Mouse (Mus musculus): ENCODE results near the gene Btnl10. TPM values are rescaled to one million over a fixed set of nuclear protein-coding genes. Genes with fewer than 3 reads are reported as not detected.

Btnl10 gene
- polyA plus RNA-seq, 1 experiment = 0.04 TPM

DNA sequence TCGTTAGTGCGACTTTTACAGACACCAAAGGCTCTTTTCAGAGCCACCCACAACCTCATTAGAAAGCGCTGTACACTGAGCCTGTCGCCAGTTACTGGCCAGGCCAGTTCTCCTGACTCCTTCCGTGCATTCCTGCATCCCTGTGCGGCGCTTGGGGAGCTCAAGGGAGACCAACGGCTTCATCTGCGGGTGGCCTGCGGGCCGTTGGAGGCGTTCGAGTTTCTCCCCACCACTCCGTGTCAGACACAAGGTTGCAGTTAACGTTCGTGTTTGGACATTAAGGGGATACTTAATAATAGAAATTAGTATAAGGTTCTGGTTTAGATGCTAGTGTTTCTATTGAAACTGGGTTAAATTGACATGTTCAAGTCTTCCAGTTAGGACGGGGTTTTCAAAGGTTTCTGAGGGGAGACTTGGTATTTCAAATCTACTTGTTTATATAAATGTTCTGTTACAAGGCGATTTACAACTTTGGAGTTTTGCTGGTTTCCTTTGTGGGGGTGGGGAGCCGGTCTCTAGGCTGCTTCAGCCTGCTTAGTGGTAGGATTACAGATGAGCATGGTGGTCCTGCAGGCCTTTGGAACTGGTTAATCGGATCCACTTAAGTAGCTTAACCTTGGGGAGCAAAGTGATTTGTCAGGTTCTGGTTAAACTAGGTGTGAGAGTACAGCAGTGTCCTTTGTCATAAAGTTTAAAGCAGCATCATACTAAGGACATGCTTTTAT lies 37.6 kb downstream of the Btnl10 start:
- Histone ChIP-seq H3K4me1 (ENCODE audit: control insufficient read depth, insufficient read depth, low read length) (peaks cover 4% of the 10 kb centered on the region), H3K4me3 (replicated peaks; ENCODE audit: extremely low read depth, low read depth, low read length) (peak overlapping the region; percentile 90)
- DNase-seq = no peak
- TF ChIP-seq CTCF (IDR thresholded peaks at IDR 0.05; ENCODE audit: insufficient read depth, low read length) (no peak), POLR2A (IDR thresholded peaks at IDR 0.05; ENCODE audit: borderline replicate concordance, extremely low read depth, low read depth, low read length) (no peak)
- 1% methylated on average over 20 of the region's 20 CpGs for WGBS

DNA sequence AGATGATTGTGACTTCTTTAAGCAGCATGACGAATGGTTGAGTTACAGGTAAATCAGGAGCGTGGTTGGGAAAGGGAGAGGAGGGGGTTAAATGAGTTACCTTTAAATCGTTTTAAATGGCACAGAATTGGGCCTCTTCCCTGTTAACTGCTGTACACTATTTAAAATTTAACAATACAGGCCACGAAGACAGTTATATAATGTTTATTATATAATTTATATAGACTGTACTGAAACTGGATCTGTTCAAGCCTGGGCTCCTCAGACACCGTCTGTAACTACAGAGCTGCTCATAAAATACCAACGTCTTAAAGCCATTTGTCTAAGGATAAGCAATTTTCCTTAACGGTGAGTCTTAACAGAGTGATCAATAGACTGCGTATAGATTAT lies 38.2 kb downstream of the Btnl10 start:
- no peak for DNase-seq
- TF ChIP-seq POLR2A (IDR thresholded peaks at IDR 0.05; ENCODE audit: borderline replicate concordance, extremely low read depth, low read depth, low read length) (no peak), CTCF (IDR thresholded peaks at IDR 0.05; ENCODE audit: insufficient read depth, low read length) (no peak)
- WGBS = 21% methylated on average over 8 of the region's 8 CpGs
- Histone ChIP-seq H3K4me1 (ENCODE audit: control insufficient read depth, insufficient read depth, low read length) (peaks cover 4% of the 10 kb centered on the region), H3K4me3 (replicated peaks; ENCODE audit: extremely low read depth, low read depth, low read length) (peak overlapping the region; percentile 90)

DNA sequence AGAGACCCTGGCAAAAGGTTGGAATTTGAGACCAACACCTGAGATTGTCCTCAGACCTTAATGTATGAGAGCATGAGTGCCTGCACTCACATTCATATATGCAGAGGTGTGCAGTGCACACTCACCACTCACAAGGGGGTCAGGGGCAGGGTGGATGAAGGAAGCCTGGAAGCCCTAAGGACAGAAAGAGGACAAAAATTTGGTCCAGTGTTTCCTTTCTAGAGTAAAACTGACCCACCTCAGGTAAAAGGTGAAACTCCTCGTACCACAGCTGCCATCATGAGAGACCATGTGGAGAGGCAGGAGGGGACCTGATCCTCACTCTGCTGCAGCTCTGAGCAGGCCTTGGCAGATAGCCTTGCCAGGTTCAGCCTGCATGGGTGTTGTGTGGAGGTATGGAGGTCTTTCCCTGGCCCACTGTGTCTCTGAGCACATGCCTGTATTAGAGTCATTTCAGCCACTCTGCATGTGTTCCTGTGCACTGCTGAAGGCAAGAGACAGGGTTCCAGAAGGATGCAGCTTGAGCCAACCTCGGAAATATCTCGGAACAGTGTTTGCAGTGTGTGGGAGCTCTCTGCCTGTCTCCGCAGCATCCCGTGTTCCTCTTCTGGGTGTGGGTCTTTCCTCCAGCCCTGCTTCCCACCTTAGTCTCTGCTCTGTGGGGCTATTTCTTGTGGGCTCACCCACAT lies 39.7 kb downstream of the Btnl10 start:
- DNase-seq = no peak
- WGBS = 81% methylated on average over 5 of the region's 5 CpGs
- Histone ChIP-seq H3K4me1 (ENCODE audit: control insufficient read depth, insufficient read depth, low read length) (peaks cover 4% of the 10 kb centered on the region), H3K4me3 (replicated peaks; ENCODE audit: extremely low read depth, low read depth, low read length) (no peak overlapping the region)
- TF ChIP-seq POLR2A (IDR thresholded peaks at IDR 0.05; ENCODE audit: borderline replicate concordance, extremely low read depth, low read depth, low read length) (no peak; the same call in 1 of the 2 replicates), CTCF (IDR thresholded peaks at IDR 0.05; ENCODE audit: insufficient read depth, low read length) (no peak)

DNA sequence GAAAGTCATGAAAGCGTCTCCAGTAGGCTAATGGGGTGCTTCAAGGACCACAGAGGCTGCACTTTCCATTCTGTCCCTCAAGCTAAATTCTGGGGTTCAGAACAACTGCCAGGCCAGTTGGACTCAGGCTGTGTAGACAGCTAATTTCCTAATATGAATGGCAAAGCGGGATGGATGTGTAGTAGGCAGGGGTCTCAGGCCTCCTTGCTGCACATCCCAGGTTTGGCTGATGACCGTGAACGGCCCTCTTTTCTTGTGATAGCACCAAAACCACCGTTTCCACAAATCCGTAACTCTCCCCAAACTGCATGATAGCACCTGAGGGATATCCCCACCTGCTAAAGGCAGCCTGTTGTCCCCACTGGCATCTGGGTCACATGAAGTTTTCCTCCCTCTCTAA lies 40.8 kb downstream of the Btnl10 start:
- no peak for DNase-seq
- 92% methylated on average over 6 of the region's 6 CpGs for WGBS
- Histone ChIP-seq H3K4me1 (ENCODE audit: control insufficient read depth, insufficient read depth, low read length) (peaks cover 4% of the 10 kb centered on the region), H3K4me3 (replicated peaks; ENCODE audit: extremely low read depth, low read depth, low read length) (no peak overlapping the region)
- TF ChIP-seq CTCF (IDR thresholded peaks at IDR 0.05; ENCODE audit: insufficient read depth, low read length) (no peak), POLR2A (IDR thresholded peaks at IDR 0.05; ENCODE audit: borderline replicate concordance, extremely low read depth, low read depth, low read length) (no peak)

DNA sequence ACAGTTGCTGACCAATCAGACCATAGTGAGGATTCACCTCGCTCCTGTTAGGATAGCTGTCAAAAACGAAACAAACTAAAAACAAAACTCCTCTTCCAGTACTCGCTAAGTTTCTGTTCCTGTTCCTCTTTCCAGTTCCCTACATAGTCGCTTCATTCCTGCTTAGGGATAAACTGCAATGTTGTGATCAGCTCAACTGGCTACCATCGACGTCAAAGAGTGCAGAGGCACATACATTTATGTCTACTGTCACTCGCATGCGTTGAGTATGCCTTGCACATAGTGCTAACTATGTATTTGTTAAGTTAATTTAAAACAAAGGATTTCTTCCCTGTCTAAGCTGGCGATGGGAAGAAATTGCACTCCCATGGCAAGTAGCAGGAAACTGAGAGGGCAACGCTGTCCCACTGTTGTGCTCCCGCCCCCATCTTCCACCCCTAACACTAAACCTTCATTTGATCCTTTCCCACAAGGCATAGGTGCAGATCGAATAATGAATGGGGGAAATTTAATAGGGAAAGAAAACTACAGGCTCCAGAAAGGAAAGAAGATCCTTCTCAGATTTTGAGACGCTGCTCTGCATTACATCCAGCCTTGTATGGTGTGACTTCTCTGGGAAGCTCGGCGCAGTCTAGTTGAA lies 41.6 kb downstream of the Btnl10 start:
- WGBS = 41% methylated on average over 15 of the region's 15 CpGs
- TF ChIP-seq CTCF (IDR thresholded peaks at IDR 0.05; ENCODE audit: insufficient read depth, low read length) (no peak), POLR2A (IDR thresholded peaks at IDR 0.05; ENCODE audit: borderline replicate concordance, extremely low read depth, low read depth, low read length) (no peak)
- no peak for DNase-seq
- no peak overlapping the region for H3K4me3 ChIP-seq (replicated peaks; ENCODE audit: extremely low read depth, low read depth, low read length)
- peaks cover 4% of the 10 kb centered on the region for H3K4me1 ChIP-seq (ENCODE audit: control insufficient read depth, insufficient read depth, low read length)

DNA sequence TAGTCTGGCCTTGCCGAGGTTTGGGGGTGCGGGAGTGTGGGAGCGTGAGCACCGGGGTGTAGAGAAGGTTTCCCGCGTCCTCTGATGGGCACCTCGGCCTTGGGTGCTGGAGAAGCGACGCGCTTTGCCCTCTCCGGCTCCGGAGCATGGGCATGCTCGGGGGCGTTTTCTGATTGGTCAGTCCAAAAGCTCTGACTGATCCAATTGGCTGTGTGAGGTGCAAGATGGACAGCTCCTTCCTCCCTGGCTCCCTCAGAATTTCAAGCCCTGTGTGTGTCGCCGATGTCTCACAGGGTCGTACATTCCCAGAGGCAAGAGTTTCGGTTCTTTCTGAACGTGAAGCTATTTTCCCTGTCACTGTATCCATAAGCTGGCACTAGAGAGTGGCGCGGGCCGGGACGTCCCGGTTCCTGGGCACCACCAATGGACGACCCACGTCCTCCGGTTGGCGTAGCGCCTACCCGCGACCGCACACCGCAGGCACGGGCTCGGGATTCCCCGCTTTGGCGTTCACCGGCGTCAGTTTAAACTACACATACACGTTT lies 42.3 kb downstream of the Btnl10 start:
- H3K4me1 ChIP-seq (ENCODE audit: control insufficient read depth, insufficient read depth, low read length) = peaks cover 4% of the 10 kb centered on the region
- DNase-seq = peak; percentile 79
- no peak; the same call in 1 of the 2 replicates for TF ChIP-seq POLR2A (IDR thresholded peaks at IDR 0.05; ENCODE audit: borderline replicate concordance, extremely low read depth, low read depth, low read length)
- TF ChIP-seq CTCF (IDR thresholded peaks at IDR 0.05; ENCODE audit: insufficient read depth, low read length) = no peak
- H3K4me3 ChIP-seq (replicated peaks; ENCODE audit: extremely low read depth, low read depth, low read length) = peak overlapping the region; percentile 60
- 21% methylated on average over 40 of the region's 40 CpGs for WGBS

DNA sequence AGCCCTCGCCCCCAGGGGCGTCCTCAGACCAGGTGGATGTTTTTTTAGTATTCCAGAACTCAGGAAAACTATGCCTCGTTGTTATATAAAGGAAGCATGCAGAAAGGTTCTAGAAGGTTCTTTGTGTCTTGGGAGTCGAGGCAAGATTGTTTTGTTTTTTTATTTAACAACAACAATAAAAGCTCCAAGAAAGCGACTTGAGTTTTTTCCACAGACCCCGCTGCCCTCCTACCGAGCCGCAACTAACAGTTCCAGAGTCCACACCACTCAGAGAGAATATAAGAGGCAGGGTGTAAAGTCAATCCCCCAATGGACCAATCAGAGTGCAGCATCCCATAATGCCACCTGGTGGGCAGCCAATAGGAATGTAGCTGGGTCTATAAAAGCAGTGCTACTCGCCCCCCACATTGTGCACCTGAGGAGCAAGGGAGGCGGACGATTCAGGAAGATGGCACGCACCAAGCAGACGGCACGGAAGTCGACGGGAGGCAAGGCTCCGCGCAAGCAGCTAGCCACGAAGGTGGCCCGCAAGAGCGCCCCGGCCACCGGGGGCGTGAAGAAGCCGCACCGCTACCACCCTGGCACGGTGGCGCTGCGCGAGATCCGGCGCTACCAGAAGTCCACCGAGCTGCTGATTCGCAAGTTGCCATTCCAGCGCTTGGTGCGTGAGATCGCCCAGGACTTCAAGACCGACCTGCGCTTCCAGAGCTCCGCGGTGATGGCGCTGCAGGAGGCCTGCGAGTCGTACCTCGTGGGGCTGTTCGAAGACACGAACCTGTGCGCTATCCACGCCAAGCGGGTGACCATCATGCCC lies 43.9 kb downstream of the Btnl10 start:
- TF ChIP-seq POLR2A (IDR thresholded peaks at IDR 0.05; ENCODE audit: borderline replicate concordance, extremely low read depth, low read depth, low read length) (no peak), CTCF (IDR thresholded peaks at IDR 0.05; ENCODE audit: insufficient read depth, low read length) (no peak)
- 60% methylated on average over 50 of the region's 50 CpGs for WGBS
- Histone ChIP-seq H3K4me3 (replicated peaks; ENCODE audit: extremely low read depth, low read depth, low read length) (no peak overlapping the region), H3K4me1 (ENCODE audit: control insufficient read depth, insufficient read depth, low read length) (peaks cover 4% of the 10 kb centered on the region)
- no peak for DNase-seq

DNA sequence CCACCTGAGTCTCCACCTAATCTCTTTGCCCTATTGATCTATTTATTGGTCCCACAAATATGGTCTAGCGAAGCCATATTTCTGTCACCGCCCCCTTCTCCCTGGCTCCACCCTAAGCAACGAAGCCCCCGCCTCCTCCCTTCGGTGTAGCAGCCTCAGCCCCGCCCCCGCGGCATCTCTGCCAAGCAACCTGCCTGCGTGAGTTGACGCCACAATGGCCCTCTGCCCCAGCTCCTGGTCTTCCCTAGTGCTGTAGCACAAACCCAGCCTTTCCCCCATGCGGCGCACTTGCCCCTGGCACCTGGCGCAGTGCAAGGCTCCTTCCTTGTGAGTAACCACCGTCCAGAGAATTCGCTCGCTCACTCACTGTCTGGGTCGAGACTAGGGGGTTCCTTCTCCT lies 45.8 kb downstream of the Btnl10 start:
- DNase-seq = no peak
- 38% methylated on average over 17 of the region's 17 CpGs for WGBS
- TF ChIP-seq POLR2A (IDR thresholded peaks at IDR 0.05; ENCODE audit: borderline replicate concordance, extremely low read depth, low read depth, low read length) (no peak), CTCF (IDR thresholded peaks at IDR 0.05; ENCODE audit: insufficient read depth, low read length) (no peak)
- no peak overlapping the region for H3K4me3 ChIP-seq (replicated peaks; ENCODE audit: extremely low read depth, low read depth, low read length)
- no peaks in the 10 kb centered on the region; the same call in none of the 2 replicates for H3K4me1 ChIP-seq (ENCODE audit: control insufficient read depth, insufficient read depth, low read length)

DNA sequence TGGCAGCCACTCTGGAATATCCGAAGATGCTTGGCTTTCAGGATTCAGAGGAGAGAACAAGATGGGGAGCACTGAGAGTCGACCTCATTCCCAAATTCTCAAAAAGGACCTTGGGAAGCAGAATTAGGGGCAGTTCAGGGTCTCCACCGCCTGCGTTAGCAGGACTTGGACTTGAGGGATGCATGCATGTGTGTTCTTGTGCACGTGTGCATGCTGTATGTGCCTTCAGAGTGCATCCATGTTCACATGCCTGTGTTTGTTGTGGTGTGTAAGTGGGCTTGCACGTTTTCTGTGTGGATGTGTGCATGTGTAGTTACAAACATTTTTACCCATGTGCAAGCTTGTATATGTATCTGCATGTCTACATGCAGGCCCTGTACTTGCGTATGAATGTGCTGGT lies 46.5 kb downstream of the Btnl10 start:
- no peak for DNase-seq
- no peak overlapping the region for H3K4me3 ChIP-seq (replicated peaks; ENCODE audit: extremely low read depth, low read depth, low read length)
- TF ChIP-seq CTCF (IDR thresholded peaks at IDR 0.05; ENCODE audit: insufficient read depth, low read length) = no peak
- no peak for TF ChIP-seq POLR2A (IDR thresholded peaks at IDR 0.05; ENCODE audit: borderline replicate concordance, extremely low read depth, low read depth, low read length)
- WGBS = 82% methylated on average over 7 of the region's 7 CpGs
- H3K4me1 ChIP-seq (ENCODE audit: control insufficient read depth, insufficient read depth, low read length) = no peaks in the 10 kb centered on the region; the same call in none of the 2 replicates

All from lung, adult 2 months (tissue).